In the genomic region with DNA sequence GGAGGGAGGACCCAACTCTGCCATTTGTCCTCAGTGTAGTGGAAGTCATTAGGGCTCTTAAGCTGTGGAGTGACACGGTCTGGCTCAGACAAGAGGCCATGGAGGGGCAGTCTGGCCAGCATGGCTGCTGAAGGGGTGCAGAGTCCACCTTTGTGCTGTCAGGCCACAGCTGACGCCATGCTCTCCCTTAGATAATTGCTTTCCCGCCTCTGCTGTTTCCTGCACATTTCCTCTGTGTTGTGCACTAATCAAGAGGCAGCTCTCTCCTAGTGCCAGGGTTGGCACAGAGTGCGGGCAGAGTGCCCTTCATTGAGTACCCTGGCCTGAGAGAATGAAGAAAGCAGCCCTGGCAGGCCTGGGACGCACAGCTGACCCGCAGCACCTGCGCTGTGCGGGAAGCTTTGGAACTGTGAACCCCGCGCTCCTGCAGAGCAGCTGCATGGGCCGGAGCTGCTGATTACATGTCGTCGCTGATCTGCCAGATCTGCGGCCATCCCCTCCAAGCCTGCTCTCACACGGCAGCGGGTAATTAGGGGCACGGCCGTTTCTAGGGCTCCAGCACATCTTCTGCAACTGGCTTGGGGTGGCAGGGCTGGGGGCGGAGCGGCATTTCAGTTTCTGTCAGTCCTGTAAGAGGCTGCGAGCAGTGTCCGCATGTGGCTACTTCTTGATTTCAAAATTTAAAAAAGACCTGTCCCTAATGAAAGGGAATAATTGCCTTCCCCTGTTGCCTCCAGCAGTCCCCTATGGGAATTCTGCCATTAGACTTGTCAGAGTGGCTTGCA, we compare ENCODE assay signal across 8 mouse cellular contexts. TPM values are rescaled to one million over a fixed set of nuclear protein-coding genes. Genes with fewer than 3 reads are reported as not detected.
DNase-seq lines count a peak whose midpoint lies in the region; ATAC-seq and TF ChIP-seq lines count a peak whose summit lies in the region.

No protein-coding gene starts in this region.

- TF ChIP-seq CTCF in layer of hippocampus, adult 2 months (conservative IDR thresholded peaks at IDR 0.05): no peak

- ATAC-seq in megakaryocyte progenitor cell, adult 5-6 weeks (replicated peaks; ENCODE audit: poor library complexity): no peak

- peak overlapping the region; percentile 75 for H3K27ac ChIP-seq in layer of hippocampus, adult 2 months

- DNase-seq in layer of hippocampus, adult 11-12 months (ENCODE audit: low spot score): peak; percentile 46
- DNase-seq in layer of hippocampus, adult 9-10 months (ENCODE audit: low spot score): no peak
- peak; percentile 33 to 68 for DNase-seq in frontal cortex, adult 2 months (ENCODE audit: extremely low spot score in 1 of 2, low spot score in 1 of 2)
- peak; percentile 62 for DNase-seq in heart, postnatal 4 days
- DNase-seq in layer of hippocampus, adult 2 months (ENCODE audit: low spot score in 2 of 2): peak; percentile 58 to 69
- peak; percentile 66 for DNase-seq in lung, postnatal 25 days (ENCODE audit: low spot score)
- DNase-seq in right cerebral cortex, postnatal 14 days: peak; percentile 51

- peak overlapping the region; percentile 36 for H3K4me3 ChIP-seq in layer of hippocampus, adult 2 months

RNA-seq across cellular contexts. Expression of gene Ctnnbl1, which starts 14.6 kb away (rescaled TPM):
- polyA plus RNA-seq in frontal cortex, adult 2 months (2012; rRNA removed): 29.1 and 30.8 TPM in 2 replicates
- 10 to 100 TPM; 16.8 to 18.2 TPM for total RNA-seq in heart, postnatal 4 days (2021)
- total RNA-seq in layer of hippocampus, adult 2 months (2021): 10 to 100 TPM; 29.2 to 32.8 TPM
- 22.5 and 26.0 TPM in 2 replicates for total RNA-seq in megakaryocyte progenitor cell, adult 5-6 weeks (2015)
- 44.0 and 52.0 TPM in 2 replicates for total RNA-seq in megakaryocyte progenitor cell, adult 5-6 weeks (2017)
